In genomic region chr19:5841999-5842784, GRCm38 (mm10) we compare ENCODE assay signal across 9 mouse cellular contexts. TPM values are rescaled to one million over a fixed set of nuclear protein-coding genes. Genes with fewer than 3 reads are reported as not detected.
DNase-seq lines count a peak whose midpoint lies in the region; ATAC-seq and TF ChIP-seq lines count a peak whose summit lies in the region.
"Had no signal": no experiment of that assay in that cellular context is flagged by ENCODE, and none has a peak within 500 bp of the region (broad histone marks: within the 10 kb centered on the region; RNA-seq: fewer than 3 reads in every experiment).

No protein-coding gene starts in this region.

- intact Hi-C loops in left cerebral cortex, postnatal 14 days (cut with DNase I) = no loop called here

- H3K36me3 ChIP-seq in limb, embryonic 13.5 days = no peaks in the 10 kb centered on the region
- H3K36me3 ChIP-seq: embryonic facial prominence, embryonic 12.5 days had no signal

- H3K27me3 ChIP-seq in limb, embryonic 13.5 days = no peaks in the 10 kb centered on the region
- H3K27me3 ChIP-seq: embryonic facial prominence, embryonic 12.5 days had no signal

- H3K4me3 ChIP-seq in embryonic fibroblast, embryonic 13.5 days (ENCODE audit: insufficient read depth, low read length) = peak overlapping the region; percentile 80
- H3K4me3 ChIP-seq in limb, embryonic 13.5 days = peak overlapping the region; percentile 42; the same call in 1 of the 2 replicates
- H3K4me3 ChIP-seq: embryonic facial prominence, embryonic 12.5 days had no signal

- no peaks in the 10 kb centered on the region for H3K9me3 ChIP-seq in limb, embryonic 13.5 days
- H3K9me3 ChIP-seq: embryonic facial prominence, embryonic 12.5 days had no signal

- peak overlapping the region; percentile 71 for H3K4me2 ChIP-seq in limb, embryonic 13.5 days (replicated peaks)
- H3K4me2 ChIP-seq: embryonic facial prominence, embryonic 12.5 days had no signal

- TF ChIP-seq CTCF in embryonic fibroblast, embryonic 13.5 days (IDR thresholded peaks at IDR 0.05; ENCODE audit: borderline replicate concordance, insufficient read depth, low read length) = no peak

- DNase-seq in kidney, adult 18-20 months = peak; percentile 32
- no peak for DNase-seq in kidney, postnatal 10 days
- DNase-seq in ES-CJ7 (ENCODE audit: low read depth, low spot score) = peak; percentile 60
- DNase-seq in frontal cortex, postnatal 14 days (ENCODE audit: low spot score in 2 of 2) = no peak
- no peak for DNase-seq in spleen, adult 12 weeks (ENCODE audit: low spot score)
- DNase-seq in left cerebral cortex, postnatal 14 days (ENCODE audit: low spot score in 2 of 2) = no peak

- no peak for ATAC-seq in limb, embryonic 13.5 days (ENCODE audit: low FRiP score, low read depth)

- H3K9ac ChIP-seq in limb, embryonic 13.5 days = peak overlapping the region; percentile 9; the same call in 1 of the 2 replicates
- H3K9ac ChIP-seq: embryonic facial prominence, embryonic 12.5 days had no signal

- H3K4me1 ChIP-seq in embryonic fibroblast, embryonic 13.5 days (ENCODE audit: control insufficient read depth, insufficient read depth, low read length) = no peaks in the 10 kb centered on the region
- H3K4me1 ChIP-seq in limb, embryonic 13.5 days = peaks cover 67% of the 10 kb centered on the region

- peak; percentile 95 for TF ChIP-seq POLR2A in embryonic fibroblast, embryonic 13.5 days (IDR thresholded peaks at IDR 0.05; ENCODE audit: low read depth, low read length)

- 78% methylated on average over 5 of the region's 5 CpGs for WGBS in limb, embryonic 13.5 days

- H3K27ac ChIP-seq in embryonic fibroblast, embryonic 13.5 days (ENCODE audit: insufficient read depth, low read length) = peak overlapping the region; percentile 98
- H3K27ac ChIP-seq in limb, embryonic 13.5 days = peak overlapping the region; percentile 72; the same call in 1 of the 2 replicates
- H3K27ac ChIP-seq: embryonic facial prominence, embryonic 12.5 days had no signal

RNA-seq across cellular contexts. Expression of gene Frmd8, which starts 32.9 kb away (rescaled TPM):
- polyA plus RNA-seq in embryonic fibroblast, embryonic 13.5 days (2011; ENCODE audit: insufficient read length, low read depth, missing spikeins) = 24.9 and 35.7 TPM in 2 replicates
- 30.1 and 32.2 TPM in 2 replicates for polyA plus RNA-seq in limb, embryonic 13.5 days (2015; fragmentation: Nextera tagmentation; extraction: Ambion mirVana)
- 10 to 100 TPM; 11.1 to 12.1 TPM for total RNA-seq in left cerebral cortex, postnatal 14 days (2021)

RNA-seq across cellular contexts. Expression of gene Slc25a45, which starts 35.4 kb away (rescaled TPM):
- 1.3 and 3.5 TPM in 2 replicates for polyA plus RNA-seq in embryonic fibroblast, embryonic 13.5 days (2011; ENCODE audit: insufficient read length, low read depth, missing spikeins)
- 2.3 and 2.4 TPM in 2 replicates for polyA plus RNA-seq in limb, embryonic 13.5 days (2015; fragmentation: Nextera tagmentation; extraction: Ambion mirVana)
- 1 to 10 TPM; 2.8 to 3.0 TPM for total RNA-seq in left cerebral cortex, postnatal 14 days (2021)

RNA-seq across cellular contexts. Expression of gene Tigd3, which starts 51.8 kb away (rescaled TPM):
- 0.60 and 1.5 TPM in 2 replicates for polyA plus RNA-seq in embryonic fibroblast, embryonic 13.5 days (2011; ENCODE audit: insufficient read length, low read depth, missing spikeins)
- 4.7 and 5.5 TPM in 2 replicates for polyA plus RNA-seq in limb, embryonic 13.5 days (2015; fragmentation: Nextera tagmentation; extraction: Ambion mirVana)
- 1 to 10 TPM; 5.6 to 5.9 TPM for total RNA-seq in left cerebral cortex, postnatal 14 days (2021)

Comparison
In these comparisons a context has a peak if more than half of its experiments do, and no peak if none do; other contexts are left out.
1. DNase-seq: peak in kidney, adult 18-20 months (single experiment) and ES-CJ7 (single experiment); none in kidney, postnatal 10 days (single experiment), frontal cortex, postnatal 14 days (0 of 2), spleen, adult 12 weeks (single experiment) and left cerebral cortex, postnatal 14 days (0 of 2).